Mouse (Mus musculus) cerebellum, adult 8-10 months (tissue): ENCODE results near the gene Odf3b.

ENCODE experiments used
- DNase-seq: peaks from one replicate; pipeline ENCODE4 v3.0.0; 2022

Gene Odf3b

DNA sequence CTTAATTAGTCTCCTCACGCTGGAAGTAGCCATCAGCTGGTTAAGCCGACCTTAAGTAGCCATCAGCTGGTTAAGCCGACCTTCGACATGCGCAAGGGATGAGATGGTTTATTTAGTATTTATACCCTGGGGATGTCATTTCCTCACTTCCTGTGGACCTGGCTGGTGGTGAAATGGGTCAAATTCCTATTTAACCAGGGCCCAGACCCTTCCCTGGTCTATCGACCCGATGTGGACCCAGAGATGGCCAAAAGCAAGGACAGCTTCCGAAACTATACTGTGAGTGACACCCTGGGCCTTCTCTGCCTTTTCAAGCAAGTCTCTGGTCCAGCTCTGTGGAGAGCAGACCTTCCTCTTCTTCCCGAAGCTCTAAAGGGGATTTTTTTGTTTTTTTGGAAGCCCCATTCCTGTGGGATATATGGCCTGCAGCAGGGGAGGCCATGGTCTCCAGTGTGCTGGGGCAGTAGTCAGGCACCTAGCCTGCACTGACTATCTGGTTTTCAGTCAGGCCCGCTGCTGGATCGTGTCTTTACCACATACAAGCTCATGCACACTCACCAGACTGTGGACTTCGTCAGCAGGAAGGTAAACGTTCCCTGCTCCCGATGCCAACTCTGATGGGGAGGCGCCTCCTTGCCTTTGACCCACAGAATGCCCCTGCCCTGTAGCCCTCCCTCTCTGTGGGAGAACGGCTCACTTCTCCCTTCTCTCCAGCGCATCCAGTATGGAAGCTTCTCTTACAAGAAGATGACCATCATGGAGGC lies 44.1 kb downstream of the Odf3b start:
- DNase-seq: no peak

DNA sequence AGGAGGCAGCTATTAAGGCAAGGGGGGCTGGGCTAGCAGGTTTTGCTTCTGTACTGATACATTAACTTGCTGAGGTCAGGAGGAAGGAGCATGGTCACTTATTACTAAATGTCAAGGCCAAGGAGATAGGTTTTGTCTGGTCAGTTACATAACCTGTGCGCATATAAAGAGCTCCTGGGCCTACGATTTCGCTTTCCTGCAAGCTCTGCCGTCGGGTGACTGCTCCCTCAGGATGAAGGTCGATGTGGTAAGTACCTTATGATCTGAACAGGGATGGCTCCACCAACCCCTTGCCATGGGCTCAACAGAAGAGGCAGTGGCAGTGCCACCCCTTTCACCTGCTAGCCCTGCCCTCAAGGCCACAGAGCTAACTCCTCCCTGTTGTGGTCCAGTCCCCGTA lies 44.8 kb downstream of the Odf3b start, which contains the start of gene Miox:
Miox (plus strand) TSS at position 128 of the 400 bp plus-strand sequence.
- no peak for DNase-seq
